Mouse (Mus musculus): ENCODE data around the gene Gm6169. TPM values are rescaled to one million over a fixed set of nuclear protein-coding genes. Genes with fewer than 3 reads are reported as not detected.
A peak's percentile ranks its signal among the peaks of the same experiment; 100 is the strongest.
"Not testable (repeated sequence)": the region's sequence is repeated elsewhere in the genome, so short reads cannot be mapped to it uniquely, and the experiment has no call there.

Gm6169 gene
- polyA plus RNA-seq, 1 experiment from 2014 or later = 2.3 TPM

DNA sequence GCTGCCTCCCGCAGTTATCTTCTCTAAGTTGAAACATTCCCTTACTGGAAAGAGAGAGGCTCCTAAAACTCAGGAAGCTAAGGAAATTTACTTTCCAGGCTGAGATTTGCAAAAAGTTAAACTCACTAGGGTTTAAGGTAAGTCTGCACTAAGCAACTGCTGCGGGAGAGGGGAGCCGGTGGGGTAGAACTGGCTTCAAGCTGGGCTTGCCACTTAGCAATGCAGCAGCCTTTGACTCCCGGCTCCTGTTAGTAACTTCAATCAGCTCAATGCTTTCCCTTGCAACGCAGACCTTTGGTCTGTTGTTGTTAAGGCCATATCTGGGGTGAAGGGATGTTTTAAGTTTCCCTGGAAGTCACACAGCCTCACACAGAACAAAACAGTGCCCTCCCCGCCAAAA, 31.3 kb downstream of the Gm6169 start:
- H3K9me3 ChIP-seq = no peaks in the 10 kb centered on the region
- no peak overlapping the region for H3K9ac ChIP-seq
- no peaks in the 10 kb centered on the region for H3K4me1 ChIP-seq
- no peak for ATAC-seq (ENCODE audit: insufficient number of reproducible peaks, insufficient read depth, low FRiP score, low TSS enrichment, low read depth)
- H3K27me3 ChIP-seq = peaks cover 31% of the 10 kb centered on the region
- no peaks in the 10 kb centered on the region for H3K36me3 ChIP-seq
- no peak overlapping the region for H3K27ac ChIP-seq
- no peak overlapping the region for H3K4me2 ChIP-seq
- WGBS = 8% methylated on average over 6 of the region's 6 CpGs
- no peak overlapping the region for H3K4me3 ChIP-seq

GRCm38 (mm10) chr13:97066649-97067550, 32.1 kb downstream of the Gm6169 start, which contains the start of gene Fam169a:
Gene Fam169a (plus strand): TSS chr13:97067286.
- Histone ChIP-seq H3K4me1 (no peaks in the 10 kb centered on the region), H3K27me3 (peaks cover 30% of the 10 kb centered on the region), H3K4me2 (no peak within 1 kb of the TSS), H3K4me3 (no peak within 1 kb of the TSS), H3K36me3 (no peaks in the 10 kb centered on the region), H3K9ac (no peak within 1 kb of the TSS), H3K9me3 (no peaks in the 10 kb centered on the region), H3K27ac (no peak within 1 kb of the TSS)
- 47% methylated on average over 15 of the region's 15 CpGs for WGBS
- ATAC-seq (ENCODE audit: insufficient number of reproducible peaks, insufficient read depth, low FRiP score, low TSS enrichment, low read depth) = no peak

GRCm38 (mm10) chr13:97064844-97065621, 34.0 kb downstream of the Gm6169 start:
- not testable (repeated sequence) for H3K36me3 ChIP-seq; H3K9ac ChIP-seq; H3K4me3 ChIP-seq; H3K9me3 ChIP-seq; H3K4me1 ChIP-seq; H3K27ac ChIP-seq; ATAC-seq (ENCODE audit: insufficient number of reproducible peaks, insufficient read depth, low FRiP score, low TSS enrichment, low read depth)
- whole genome bisulfite sequencing = 41% methylated on average over 18 of the region's 18 CpGs
- peak overlapping the region; percentile 16 for H3K4me2 ChIP-seq
- H3K27me3 ChIP-seq = peaks cover 28% of the 10 kb centered on the region

GRCm38 (mm10) chr13:97064413-97064812, 34.6 kb downstream of the Gm6169 start:
- no peak overlapping the region for H3K9ac ChIP-seq
- peak overlapping the region; percentile 16; the same call in 1 of the 2 replicates for H3K4me2 ChIP-seq
- 48% methylated on average over 3 of the region's 3 CpGs for WGBS
- no peaks in the 10 kb centered on the region for H3K4me1 ChIP-seq
- no peak overlapping the region for H3K4me3 ChIP-seq
- H3K9me3 ChIP-seq = no peaks in the 10 kb centered on the region
- peaks cover 22% of the 10 kb centered on the region for H3K27me3 ChIP-seq
- no peak overlapping the region for H3K27ac ChIP-seq
- no peak for ATAC-seq (ENCODE audit: insufficient number of reproducible peaks, insufficient read depth, low FRiP score, low TSS enrichment, low read depth)
- H3K36me3 ChIP-seq = no peaks in the 10 kb centered on the region

GRCm38 (mm10) chr13:97063431-97063830, 35.6 kb downstream of the Gm6169 start:
- H3K4me1 ChIP-seq = no peaks in the 10 kb centered on the region
- no peaks in the 10 kb centered on the region for H3K36me3 ChIP-seq
- ATAC-seq (ENCODE audit: insufficient number of reproducible peaks, insufficient read depth, low FRiP score, low TSS enrichment, low read depth) = no peak
- no peak overlapping the region for H3K4me3 ChIP-seq
- WGBS = 70% methylated on average over 2 of the region's 2 CpGs
- no peak overlapping the region for H3K27ac ChIP-seq
- H3K9ac ChIP-seq = no peak overlapping the region
- peaks cover 16% of the 10 kb centered on the region for H3K27me3 ChIP-seq
- H3K9me3 ChIP-seq = no peaks in the 10 kb centered on the region
- H3K4me2 ChIP-seq = no peak overlapping the region

- H3K27ac ChIP-seq = no peak overlapping the region
- H3K36me3 ChIP-seq = no peaks in the 10 kb centered on the region
- no peak overlapping the region for H3K4me2 ChIP-seq
- H3K9me3 ChIP-seq = no peaks in the 10 kb centered on the region
- H3K4me3 ChIP-seq = no peak overlapping the region
- H3K9ac ChIP-seq = no peak overlapping the region
- H3K4me1 ChIP-seq = 0 out of 2 replicates have a peak, but pooled peaks cover 2% of the 10 kb centered on the region
- no peak for ATAC-seq (ENCODE audit: insufficient number of reproducible peaks, insufficient read depth, low FRiP score, low TSS enrichment, low read depth)
- peaks cover 9% of the 10 kb centered on the region for H3K27me3 ChIP-seq
- 89% methylated on average over 3 of the region's 3 CpGs for WGBS
Observed at GRCm38 (mm10) chr13:97062151-97062550, 36.9 kb downstream of the Gm6169 start.

DNA sequence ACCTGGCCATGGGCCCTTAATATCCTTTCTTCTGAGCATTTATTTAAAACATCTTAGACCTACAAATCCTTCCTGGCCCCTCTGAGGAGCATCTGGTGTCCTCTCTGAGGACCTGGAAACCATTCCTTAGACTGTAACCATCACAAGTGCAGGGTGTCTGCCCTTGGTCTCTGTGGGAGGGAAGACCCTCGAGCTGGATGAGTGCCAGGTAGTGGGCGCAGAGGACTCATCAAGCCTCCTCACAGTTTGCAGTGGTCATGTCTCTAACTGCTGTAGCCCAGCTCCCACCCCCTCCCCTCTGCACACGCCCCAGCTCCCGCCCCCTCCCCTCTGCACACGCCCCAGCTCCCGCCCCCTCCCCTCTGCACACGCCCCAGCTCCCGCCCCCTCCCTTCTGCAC, 38.7 kb downstream of the Gm6169 start:
- Histone ChIP-seq H3K27ac (no peak overlapping the region), H3K9ac (no peak overlapping the region), H3K4me2 (no peak overlapping the region), H3K36me3 (no peaks in the 10 kb centered on the region), H3K27me3 (no peaks in the 10 kb centered on the region), H3K4me1 (0 out of 2 replicates have a peak, but pooled peaks cover 2% of the 10 kb centered on the region), H3K9me3 (no peaks in the 10 kb centered on the region), H3K4me3 (no peak overlapping the region)
- ATAC-seq (ENCODE audit: insufficient number of reproducible peaks, insufficient read depth, low FRiP score, low TSS enrichment, low read depth) = no peak
- WGBS = 63% methylated on average over 5 of the region's 8 CpGs

- Histone ChIP-seq H3K4me2 (no peak overlapping the region), H3K27ac (no peak overlapping the region), H3K27me3 (no peaks in the 10 kb centered on the region), H3K9me3 (no peaks in the 10 kb centered on the region), H3K4me3 (no peak overlapping the region), H3K4me1 (0 out of 2 replicates have a peak, but pooled peaks cover 2% of the 10 kb centered on the region), H3K9ac (no peak overlapping the region), H3K36me3 (no peaks in the 10 kb centered on the region)
- ATAC-seq (ENCODE audit: insufficient number of reproducible peaks, insufficient read depth, low FRiP score, low TSS enrichment, low read depth) = no peak
- WGBS = 90% methylated on average over 6 of the region's 6 CpGs
Observed at GRCm38 (mm10) chr13:97059746-97060145, 39.3 kb downstream of the Gm6169 start.

DNA sequence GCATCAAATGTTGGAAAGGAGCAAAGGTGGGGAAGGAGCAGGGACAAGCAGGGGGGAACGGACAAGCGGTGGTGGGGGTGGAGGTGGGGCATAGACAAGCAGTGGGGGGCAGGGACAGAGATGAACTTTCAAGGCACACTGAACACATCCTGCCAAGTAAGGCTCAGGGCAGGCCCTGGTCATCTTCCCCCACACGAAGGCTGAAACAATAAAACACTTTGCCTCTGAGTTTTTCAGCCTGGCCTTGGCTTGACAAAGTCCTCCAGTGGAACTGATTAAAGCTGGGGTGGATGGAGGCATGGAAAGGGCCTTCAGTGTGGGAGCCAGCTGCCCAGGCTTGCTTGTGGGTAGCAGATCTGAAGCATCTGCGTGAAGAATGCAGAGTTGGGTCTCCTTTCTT, 41.2 kb downstream of the Gm6169 start:
- H3K27me3 ChIP-seq = no peaks in the 10 kb centered on the region
- WGBS = 43% methylated on average over 4 of the region's 4 CpGs

GRCm38 (mm10) chr13:97053844-97054243, 45.2 kb downstream of the Gm6169 start:
- Histone ChIP-seq H3K9ac (no peak overlapping the region), H3K4me3 (no peak overlapping the region), H3K9me3 (no peaks in the 10 kb centered on the region), H3K4me1 (0 out of 2 replicates have a peak, but pooled peaks cover 2% of the 10 kb centered on the region), H3K27me3 (no peaks in the 10 kb centered on the region), H3K4me2 (no peak overlapping the region), H3K36me3 (no peaks in the 10 kb centered on the region), H3K27ac (no peak overlapping the region)
- no peak for ATAC-seq (ENCODE audit: insufficient number of reproducible peaks, insufficient read depth, low FRiP score, low TSS enrichment, low read depth)
- WGBS = 82% methylated on average over 8 of the region's 8 CpGs

More for the DNA sequence above, 41.2 kb downstream of the Gm6169 start:
- 0 out of 2 replicates have a peak, but pooled peaks cover 2% of the 10 kb centered on the region for H3K4me1 ChIP-seq
- H3K27ac ChIP-seq = no peak overlapping the region
- no peak overlapping the region for H3K4me3 ChIP-seq
- no peak overlapping the region for H3K4me2 ChIP-seq
- no peaks in the 10 kb centered on the region for H3K36me3 ChIP-seq
- H3K9me3 ChIP-seq = no peaks in the 10 kb centered on the region
- ATAC-seq (ENCODE audit: insufficient number of reproducible peaks, insufficient read depth, low FRiP score, low TSS enrichment, low read depth) = no peak
- H3K9ac ChIP-seq = no peak overlapping the region

GRCm38 (mm10) chr13:97052667-97053066, 46.4 kb downstream of the Gm6169 start:
- Histone ChIP-seq H3K27me3 (no peaks in the 10 kb centered on the region), H3K4me2 (no peak overlapping the region), H3K4me3 (no peak overlapping the region), H3K4me1 (0 out of 2 replicates have a peak, but pooled peaks cover 2% of the 10 kb centered on the region), H3K9ac (no peak overlapping the region), H3K9me3 (no peaks in the 10 kb centered on the region), H3K36me3 (no peaks in the 10 kb centered on the region), H3K27ac (no peak overlapping the region)
- 13% methylated on average over 11 of the region's 11 CpGs for WGBS
- ATAC-seq (ENCODE audit: insufficient number of reproducible peaks, insufficient read depth, low FRiP score, low TSS enrichment, low read depth) = no peak

All from embryonic facial prominence, embryonic 13.5 days (tissue).